Mouse (Mus musculus): ENCODE results near the gene Rab42. TPM values are rescaled to one million over a fixed set of nuclear protein-coding genes. Genes with fewer than 3 reads are reported as not detected.

The Rab42 gene
- total RNA-seq (2022): 1 to 10 TPM; 2.6 to 5.1 (median 3.9) TPM

DNA sequence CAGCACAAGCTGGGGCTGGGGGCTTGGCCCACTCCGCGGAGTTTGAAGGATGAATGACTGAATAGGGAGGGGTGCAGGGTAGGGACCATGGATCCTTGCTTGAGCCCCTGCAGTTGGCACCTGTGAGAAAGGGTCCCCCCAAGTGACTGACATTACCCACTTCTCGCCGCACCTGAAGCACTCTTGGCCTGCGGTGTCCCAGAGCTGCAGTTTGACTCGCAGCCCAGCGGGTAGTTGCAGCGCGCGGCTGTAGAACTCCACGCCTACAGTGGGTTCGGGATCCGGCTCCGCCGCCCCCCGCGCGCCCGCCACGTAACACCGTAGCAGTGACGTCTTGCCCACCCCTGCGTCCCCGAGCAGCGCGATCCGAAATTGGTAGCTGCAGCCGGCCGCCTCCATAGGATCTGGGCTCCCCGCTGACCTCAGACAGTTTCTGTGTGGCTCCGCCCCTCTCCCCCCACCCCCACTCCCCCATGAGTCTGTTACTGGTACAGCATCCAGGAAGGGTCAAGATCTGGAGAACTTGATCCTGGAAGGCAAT, at the start of gene Rab42:
Gene Rab42 (minus strand): TSS at position 447 of the 541 bp plus-strand sequence.
- DNase-seq: peak; percentile 21

DNA sequence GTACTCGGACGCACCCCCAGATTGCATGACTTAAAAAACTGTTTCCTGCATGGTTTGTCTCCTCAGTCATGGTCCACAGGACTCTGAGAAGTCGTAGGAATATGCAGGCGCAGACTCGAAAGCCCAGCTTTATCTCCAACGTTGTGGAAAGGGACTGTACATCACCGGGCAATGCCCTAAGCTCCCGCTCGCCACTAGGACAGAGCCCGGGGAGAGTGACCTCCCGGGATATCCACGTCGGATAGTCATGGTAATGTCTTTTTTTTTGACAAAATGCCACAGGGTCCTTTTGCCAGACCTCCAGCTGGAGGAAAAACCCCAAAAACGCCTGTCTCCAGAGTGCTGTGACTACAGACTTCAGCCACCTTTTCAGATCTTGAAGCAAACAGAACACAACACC, 49.6 kb upstream of the Rab42 start:
- DNase-seq: no peak

DNA sequence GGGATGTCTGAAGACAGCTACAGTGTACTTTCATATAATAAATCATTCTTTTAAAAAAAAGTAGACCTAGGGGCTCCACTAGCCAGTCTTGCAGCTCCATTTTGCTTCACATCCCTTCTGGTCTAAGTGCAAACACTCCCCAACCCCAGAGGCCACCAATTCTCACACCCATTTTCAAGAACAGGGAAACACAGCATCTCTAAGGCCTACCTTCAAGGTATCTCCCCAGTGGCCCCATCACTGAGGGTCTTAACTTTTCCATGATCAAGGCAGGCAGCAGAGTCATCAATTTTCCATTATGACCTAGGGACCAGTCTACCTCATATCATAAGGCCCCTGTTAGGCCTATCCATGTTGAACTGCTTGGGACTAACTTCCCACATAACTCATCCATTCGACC, 48.2 kb upstream of the Rab42 start:
- DNase-seq: no peak

DNA sequence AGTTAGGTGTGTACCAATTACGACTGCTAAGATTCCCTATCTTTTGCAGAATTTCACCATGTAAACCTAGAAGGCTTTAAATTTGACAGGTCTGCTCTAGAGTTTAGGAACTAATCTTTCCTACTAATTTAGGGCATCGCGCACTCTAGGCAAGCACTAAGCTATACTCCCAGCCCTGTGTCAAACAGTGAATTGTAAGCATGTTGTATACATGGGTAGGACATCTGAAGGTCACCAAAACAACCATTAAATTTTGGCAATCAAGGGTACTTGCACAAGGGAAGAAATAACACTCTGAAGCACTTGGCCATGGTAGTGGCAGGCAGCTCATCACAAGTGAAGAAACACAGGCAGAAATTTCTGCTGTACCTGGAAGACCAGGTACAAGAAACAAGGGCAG, 47.7 kb upstream of the Rab42 start:
- DNase-seq: no peak

DNA sequence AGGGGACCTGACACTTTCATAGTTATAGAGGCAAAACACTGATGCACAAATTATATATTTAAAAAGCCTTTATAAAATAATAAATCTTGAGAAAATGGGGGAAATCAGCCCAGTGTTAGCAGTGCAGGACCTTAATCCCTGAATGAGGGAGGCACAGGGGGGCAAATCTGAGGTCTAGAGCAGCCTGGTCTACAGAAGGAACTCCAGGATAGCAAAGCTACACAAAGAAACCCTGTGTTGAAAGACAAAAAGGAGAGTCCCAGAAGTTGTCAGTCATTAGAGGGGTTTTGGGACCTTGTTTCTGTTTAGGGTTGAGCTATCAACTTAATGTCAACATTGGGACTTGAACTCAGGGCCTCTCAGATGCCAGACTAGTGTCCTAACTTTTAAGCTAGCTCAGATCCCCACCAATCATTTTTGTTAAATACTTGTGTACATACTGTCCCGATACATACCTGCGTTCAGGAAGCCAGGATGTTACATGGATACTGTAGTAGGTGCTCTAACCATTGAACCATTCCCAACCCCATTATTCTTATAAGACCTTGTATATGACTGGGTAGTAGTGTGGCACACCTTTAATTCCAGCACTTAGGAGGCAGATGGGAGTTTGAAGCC, 47.0 kb upstream of the Rab42 start:
- DNase-seq: no peak

DNA sequence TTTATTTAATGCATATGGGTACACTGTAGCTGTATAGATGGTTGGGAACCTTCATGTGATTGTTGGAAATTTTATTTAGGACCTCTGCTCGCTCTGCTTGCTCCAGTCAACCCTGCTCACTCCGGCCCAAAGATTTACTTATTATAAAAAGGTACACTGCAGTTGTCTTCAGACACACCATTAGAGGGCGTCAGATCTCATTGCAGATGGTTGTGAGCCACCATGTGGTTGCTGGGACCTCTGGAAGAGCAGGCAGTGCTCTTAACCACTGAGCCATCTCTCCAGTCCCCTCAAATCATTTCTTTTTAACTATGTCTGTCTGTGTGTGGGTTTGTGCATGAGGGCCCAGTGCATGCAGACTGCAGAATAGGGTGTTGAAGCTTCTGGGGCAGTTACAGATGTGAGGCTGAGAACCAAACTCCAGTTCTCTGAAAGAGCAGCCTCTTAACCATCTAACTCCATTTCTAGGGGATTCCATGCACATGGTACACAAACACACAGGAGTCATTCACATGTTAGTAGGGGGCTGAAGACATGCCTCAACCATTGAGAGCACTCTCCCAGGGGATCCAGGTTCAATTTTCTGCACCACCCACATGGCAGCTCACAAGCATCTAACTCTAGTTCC, 46.4 kb upstream of the Rab42 start:
- no peak for DNase-seq

DNA sequence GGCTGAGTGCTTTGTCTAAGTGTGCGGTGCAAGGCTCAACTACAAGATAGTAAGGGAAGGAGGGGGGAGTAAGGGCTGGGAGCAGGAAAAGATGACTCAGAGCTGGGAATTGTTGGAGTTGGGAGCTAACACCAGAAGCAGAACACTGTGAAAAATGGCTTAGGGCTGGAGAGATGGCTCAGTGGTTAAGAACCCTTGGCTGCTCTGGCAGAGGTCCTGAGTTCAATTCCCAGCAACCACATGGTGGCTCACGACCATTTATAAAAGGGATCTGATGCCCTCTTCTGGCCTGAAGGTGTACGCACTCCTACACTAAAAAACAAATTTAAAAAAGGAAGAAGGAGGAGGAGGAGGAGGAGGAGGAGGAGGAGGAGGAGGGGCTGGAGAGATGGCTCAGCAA, 43.5 kb upstream of the Rab42 start:
- no peak for DNase-seq

DNA sequence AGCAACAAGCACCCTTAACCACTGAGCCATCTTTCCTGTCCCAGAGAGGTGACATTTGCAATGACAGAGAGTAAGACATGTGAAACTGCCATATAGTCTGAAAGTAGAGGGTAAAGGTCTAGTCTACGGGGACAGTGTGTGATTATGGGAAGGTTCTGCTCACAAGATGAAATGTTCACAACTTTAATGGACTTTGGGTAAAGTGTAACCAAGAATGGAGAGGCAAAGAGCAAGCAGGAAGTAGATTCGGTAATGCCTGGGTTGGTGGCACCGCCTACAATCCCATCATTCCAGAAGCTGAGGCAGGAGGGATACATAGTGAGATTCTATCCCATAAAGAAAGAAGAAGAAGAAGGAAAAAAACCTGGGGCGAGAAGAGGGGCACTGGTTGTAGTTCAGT, 43.1 kb upstream of the Rab42 start:
- no peak for DNase-seq

DNA sequence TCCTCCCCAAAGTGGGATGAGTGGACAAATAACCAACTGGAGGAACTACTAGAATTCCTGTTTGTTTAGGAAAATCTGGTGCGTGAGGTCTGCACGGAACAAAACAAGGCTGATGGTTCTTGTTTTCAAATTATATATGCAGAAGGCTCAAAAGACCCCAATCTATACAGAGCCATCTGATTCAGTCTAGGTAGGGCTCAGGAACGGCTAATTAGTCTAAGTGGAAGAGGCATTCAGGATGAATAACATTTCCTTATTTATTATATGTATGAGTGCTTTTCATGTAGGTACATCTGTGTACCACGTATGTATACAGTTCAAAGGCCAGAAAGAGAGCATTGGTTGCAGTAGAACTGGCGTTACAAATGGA, 42.6 kb upstream of the Rab42 start:
- no peak for DNase-seq

DNA sequence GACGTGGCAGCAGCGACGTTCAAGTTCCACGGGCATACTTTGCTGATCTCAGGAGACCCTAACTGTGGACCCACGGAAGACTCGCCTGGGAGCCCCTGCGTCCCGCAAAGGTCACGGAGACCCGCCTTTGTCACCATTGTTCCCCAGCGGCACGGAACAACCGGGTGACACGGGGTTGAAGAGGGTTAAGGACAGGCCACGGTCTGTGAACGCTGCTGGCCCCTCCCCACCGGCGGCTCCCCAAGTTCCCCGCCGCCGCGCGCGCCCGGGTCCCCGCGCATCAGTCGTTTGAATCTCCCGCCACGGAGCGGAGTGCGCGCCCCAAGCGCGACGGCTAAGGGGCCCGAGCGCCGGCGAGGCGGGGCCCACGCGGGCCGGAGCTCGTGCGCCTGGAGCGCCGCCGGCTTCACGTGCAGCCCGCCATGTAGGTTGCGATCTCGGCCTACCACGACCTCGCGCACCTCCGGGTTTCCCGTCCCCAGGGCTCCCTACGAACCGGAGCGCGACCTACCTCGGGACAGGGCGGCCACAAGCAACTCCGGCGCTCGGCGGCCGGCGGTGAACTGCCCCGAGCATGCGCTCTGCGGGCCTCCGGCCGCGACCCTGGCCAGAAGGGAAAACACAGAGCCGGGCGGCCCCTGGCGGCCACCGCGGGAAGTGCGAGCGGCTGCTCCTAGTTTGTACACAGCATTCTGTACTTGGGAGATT, 42.1 kb upstream of the Rab42 start:
- DNase-seq: peak; percentile 87

DNA sequence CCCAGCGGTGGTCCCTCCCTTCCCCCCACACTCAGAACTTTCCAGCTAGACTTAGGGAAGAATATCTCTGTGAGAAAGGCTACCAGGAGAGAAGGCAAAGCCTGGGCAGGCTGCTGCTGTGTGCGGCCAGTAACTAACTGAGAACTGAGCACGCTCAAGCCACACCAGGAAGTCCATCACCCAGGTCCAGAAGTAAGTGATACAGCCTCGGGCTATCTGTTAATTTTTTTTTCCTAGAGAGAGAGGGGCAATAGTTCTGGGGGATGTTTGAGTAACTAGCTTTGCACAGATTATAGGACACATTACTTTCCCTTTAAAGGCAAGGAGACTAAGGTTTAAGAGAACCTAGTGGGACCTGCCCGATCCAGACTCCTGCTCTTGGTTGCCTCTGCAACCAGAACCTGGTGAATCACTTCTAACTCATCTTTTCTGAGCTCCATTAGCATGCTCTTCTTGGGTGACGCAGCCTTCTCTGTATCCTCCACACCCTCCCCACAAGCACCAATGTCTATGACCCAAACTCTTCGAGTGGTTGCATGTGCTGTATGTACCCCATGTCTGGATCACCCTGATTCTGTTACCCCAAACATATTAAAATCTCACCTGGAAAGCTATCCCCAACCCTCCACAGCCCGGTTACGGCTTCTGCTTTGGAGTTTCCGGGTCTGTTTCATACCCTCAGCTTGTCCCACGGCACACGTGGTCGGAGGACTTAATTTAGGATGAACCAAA, 41.4 kb upstream of the Rab42 start:
- no peak for DNase-seq

DNA sequence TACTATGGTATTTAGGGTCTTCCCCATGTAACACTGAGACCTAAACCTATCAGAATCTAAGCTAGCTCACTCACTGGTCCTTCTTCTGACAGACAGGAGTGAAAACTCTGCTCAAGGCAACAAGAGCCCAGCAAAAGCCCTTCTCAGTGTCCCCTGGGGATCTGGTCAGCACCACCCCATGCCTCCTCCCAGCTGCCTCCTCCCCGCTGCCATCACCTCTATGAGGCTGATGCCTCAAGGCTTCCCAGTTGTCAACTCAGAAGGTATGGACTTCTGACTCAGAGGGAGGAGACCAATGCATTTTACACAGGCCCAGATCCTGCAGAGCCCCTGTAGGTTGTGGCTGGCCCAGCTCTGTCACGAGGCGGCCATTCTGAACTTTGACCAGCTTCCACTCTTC, 38.3 kb upstream of the Rab42 start:
- no peak for DNase-seq

DNA sequence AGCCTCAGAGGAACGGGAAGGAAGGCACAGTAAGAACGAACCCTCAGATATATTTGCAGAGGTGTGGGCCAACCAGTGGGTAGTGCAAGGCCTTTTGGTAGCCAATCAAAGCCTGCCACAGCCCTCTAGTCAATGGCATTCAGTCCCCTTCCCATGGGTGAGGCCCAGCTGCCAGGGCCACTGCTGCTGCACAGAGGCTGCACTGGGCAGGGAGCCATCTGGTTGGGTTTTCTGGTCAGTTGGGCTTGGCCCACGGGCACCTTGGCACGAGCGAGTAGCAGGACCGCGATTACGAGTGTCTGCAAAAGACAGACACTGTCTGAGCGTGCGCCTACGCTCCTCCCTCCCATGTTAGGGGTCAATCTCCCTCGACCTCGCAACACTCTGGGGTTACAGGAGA, 35.8 kb upstream of the Rab42 start:
- DNase-seq: no peak

DNA sequence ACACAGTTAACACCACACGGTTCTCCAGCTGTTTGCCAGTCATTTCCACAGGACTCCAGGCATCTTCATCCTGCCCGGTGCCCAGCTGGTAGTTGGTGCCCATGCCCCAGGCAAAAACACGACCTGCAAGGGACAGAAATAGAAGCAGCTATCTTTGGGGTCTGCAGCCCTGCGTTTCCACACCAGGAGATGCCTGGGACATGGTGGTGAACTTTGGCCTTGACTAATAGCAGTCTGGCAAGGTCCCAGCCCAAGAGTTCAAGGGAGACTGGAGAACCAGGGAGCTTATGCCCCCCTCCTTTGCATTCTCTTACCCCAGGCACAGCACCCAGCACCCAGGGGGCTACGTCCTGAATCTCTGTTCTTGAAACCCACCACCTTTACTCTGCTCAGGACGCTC, 29.7 kb upstream of the Rab42 start:
- no peak for DNase-seq

DNA sequence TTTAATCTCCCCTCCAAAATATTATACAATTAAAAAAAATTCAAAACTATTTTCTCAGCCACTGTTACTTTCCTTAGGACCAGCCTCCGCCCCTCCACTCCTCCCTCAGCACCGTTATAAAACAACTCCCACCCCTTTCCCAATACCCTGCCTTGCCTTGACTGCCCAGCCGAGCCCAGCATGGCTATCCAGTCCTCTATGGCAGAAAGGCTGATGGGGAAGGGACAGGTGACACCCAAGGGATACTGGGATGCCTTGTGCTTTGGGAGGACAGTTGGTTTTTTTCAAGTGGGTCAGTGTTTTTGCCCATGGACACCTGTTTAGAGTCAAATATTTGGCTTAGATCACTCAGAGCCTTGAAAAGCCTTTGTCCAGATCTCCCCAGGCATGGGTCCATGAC, 28.8 kb upstream of the Rab42 start:
- DNase-seq: no peak

DNA sequence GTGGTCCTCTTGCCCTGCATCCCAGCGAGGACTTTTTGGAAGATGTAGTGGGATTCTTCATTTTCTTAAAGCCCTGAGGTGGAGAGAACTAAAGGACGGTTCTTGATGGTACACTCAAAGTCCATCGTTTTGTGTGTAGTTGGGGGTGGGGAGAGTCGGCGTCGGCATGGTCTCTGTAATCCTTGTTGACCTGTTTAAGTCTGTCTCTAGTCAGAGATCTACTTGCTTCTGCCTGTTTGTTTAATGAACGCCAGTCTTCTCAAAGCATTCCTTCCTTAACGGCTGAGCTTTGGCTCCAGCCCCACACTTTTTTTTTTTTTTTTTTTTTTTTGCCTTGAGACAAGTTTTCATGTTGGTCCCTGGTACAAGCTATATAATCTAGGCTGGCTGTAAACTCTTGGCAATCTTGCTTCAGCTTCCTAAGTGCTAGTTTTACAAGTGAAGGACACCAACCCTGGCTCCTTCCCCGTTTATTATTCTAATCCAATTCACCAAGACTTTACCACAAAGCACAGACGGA, 26.7 kb upstream of the Rab42 start:
- DNase-seq: no peak

DNA sequence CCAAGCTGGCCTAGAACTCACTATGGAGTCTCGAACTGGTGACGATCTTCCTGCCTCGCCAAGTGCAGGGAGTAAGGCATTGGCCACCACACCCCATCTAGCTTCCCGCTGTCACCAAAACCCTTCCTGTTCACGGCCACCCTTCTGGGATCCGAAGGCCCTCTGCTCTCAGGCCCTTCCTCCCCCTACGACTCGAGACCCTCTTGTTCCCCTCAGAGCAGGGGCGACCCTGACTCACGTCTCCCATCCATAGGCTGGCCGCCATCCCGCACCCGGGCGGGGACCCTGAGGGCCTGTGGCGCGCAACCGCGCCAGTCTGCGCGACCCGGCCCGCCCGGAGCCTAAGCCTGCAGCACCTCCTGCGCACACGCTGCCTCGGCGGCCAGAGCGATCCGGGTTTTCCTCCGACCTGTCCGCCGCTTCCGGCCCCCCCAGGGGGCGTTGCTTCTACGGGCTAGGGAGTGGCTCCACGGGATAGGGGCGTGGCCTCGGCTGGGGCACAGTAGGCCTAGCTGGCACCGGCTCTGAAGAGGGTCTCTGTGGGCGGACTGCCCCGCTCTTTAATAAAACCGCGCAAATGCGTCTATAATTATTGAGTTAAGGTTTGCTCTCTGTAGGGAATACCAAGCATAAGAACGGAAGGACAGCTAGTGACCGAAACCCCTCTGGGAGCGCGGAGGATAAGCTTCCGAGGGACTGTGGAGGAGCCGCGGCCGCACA, 26.1 kb upstream of the Rab42 start, which contains the start of gene Trnau1ap:
Gene Trnau1ap (minus strand): TSS at position 424 of the 720 bp plus-strand sequence.
- peak; percentile 87 for DNase-seq

DNA sequence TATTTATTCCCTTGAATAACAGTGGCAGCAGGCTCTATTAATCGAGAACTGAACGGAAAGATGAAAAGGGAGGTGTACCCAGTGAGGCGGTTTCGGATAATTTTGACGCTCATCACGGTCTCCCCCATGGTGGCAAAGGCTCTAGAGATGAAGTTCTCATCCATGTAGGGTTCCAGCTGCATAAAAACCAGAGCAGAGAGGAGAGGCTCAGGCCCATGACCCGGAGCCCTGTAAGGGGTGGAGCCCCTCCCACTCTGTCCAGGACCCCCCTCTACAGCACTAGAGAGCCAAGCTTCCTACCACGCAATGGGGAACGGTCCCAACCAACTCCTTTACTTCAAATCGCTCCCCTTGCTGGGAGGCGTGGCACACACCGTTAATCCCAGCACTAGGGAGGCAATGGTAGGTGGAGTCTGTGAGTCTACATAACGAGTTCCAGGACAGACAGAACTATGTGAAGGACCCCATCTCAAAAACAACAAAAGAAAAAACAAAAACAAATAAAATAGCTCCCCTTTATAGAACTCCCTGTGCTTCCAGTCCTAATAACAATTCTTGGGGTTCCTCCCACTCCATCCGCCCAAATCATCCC, 25.3 kb upstream of the Rab42 start:
- DNase-seq: no peak

DNA sequence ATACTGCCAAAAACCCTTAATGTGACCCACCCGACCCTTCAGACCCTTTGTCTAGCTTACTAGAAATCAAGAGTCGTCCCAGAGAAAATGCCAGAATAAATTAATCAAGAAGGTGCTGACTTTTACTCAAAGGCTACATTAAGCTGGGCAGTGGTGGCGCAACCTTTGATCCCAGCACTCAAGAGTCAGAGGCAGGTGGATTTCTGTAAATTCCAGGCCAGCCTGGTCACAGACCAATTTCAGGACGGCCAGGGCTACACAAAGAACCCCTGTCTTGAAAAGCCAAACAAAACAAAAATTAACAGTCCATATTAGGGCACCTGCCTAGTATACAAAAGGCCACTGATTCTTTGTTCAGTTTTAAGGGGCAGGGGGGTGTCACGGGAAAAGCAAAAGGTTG, 23.3 kb upstream of the Rab42 start:
- DNase-seq: no peak

DNA sequence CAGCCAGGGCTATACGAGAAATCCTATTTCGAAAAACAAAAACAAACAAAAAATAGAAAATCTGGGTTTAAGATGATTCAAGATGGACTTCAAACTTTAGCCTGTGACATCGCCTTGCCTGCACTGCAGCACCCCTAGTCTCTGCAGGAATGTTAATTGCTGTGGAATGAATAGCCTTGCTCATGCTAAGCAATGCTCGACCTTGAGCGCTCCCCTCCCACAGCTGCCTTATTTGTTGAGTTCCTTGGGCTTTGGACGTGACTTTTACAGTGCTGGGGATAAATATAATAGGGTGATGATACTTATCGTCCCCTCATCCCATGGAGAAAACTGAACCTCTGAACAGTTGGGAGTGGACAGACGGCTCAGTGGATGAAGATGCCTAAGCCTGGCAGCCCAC, 12.5 kb upstream of the Rab42 start:
- no peak for DNase-seq

DNA sequence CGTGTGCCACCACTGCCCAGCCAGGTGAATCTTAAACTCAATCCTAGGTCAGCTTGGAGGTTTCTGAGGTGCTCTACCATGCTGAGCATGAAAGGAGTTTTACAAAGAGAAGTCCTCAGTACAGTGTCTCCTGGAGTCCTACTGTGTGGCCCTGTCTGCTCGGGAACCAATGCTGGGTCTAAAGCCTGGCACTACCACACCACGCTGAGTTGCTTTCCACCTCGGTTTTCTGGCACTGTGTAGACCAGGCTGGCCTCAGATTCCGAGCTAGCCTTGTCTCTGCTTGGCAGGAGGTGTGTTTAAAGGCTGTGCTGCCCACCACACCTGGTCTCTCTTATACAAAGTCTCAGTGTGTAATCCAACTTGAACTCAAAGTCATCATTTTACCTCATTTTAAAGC, 9.4 kb upstream of the Rab42 start:
- DNase-seq: no peak

DNA sequence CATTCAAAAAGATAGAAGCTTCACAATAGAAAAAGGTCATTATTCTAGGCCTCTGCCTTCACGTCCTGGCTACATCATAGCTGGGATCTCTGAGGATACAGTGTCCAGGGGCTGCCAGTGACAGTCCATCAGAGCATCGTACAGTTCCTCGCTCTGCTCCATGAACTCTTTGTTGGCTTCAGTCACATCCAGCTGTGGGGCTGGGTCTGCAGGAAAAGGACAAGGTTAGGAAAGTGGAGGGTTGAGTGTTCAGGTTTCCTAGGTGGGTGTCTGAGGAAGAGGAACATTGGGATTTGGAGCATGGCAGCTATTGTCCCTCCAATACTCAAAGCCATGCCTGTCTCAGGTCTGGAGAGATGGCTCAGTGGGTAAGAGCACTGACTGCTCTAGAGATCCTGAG, 8.6 kb upstream of the Rab42 start:
- DNase-seq: no peak

Data from adrenal gland, adult 8-10 months (tissue).